In the genomic region with DNA sequence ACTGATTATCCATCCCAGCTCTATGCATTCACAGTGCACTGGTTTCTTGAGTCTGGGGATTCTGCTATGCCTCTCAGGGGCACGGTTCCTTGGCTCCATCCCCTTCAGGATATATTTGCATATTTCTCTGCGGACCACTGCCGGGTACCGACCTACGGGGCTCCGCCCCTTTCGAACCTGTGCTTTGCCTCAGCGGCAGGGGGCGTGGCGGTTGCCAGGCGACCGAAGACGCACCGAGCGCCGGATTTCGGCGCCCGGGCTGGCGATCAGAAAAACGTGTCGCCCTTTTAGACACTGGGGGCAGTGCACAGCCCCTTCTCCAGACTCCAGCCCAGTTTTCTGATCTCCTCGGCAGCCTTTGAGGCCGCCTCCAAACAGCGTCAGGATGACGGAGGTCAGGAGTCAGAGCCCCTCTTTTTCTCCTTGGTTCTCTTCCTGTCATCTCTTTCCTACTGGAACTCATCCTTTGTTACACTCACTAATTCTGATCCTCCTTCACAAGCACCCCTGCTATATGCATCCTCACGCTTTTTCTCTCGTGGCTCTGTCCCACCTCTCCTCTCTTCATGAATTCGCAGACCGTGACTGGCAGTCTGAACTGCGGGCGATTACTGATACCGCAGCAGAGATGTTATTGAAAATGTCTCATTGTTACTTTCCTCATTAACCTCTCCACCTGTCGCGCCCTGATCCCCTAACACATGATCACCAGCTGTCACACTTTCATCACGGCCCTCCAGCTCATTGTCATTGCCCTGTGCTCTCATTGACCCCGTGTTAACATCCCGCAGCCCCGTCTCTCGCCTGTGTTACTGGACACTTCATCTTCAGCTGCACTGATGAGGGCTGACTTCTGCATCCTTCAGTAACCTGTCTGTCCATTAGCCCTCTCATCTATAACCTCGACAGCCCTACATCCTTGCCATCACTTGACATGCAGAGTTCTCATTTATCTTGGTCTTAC, we compare ENCODE assay signal across 8 mouse cellular contexts. TPM values are rescaled to one million over a fixed set of nuclear protein-coding genes. Genes with fewer than 3 reads are reported as not detected.
DNase-seq lines count a peak whose midpoint lies in the region; ATAC-seq lines count a peak whose summit lies in the region.

A gene (plus strand): TSS at position 233 of the 964 bp plus-strand sequence.

- H3K27me3 ChIP-seq in heart, embryonic 16.5 days (ENCODE audit: control insufficient read depth, insufficient read depth, low read length): peaks cover 11% of the 10 kb centered on the region

- WGBS in heart, embryonic 16.5 days: 7% methylated on average over 41 of the region's 41 CpGs
- 17% methylated on average over 34 of the region's 41 CpGs for WGBS in macrophage (ENCODE audit: missing documents)

- H3K4me2 ChIP-seq in heart, embryonic 16.5 days (ENCODE audit: low read depth, low read length): peak within 1 kb of the TSS; percentile 83

- no peaks in the 10 kb centered on the region for H3K79me2 ChIP-seq in macrophage (ENCODE audit: inconsistent target)

- peak within 1 kb of the TSS; percentile 41 for H3K9ac ChIP-seq in heart, embryonic 16.5 days (ENCODE audit: low read length)

- ATAC-seq in heart, embryonic 16.5 days (replicated peaks; ENCODE audit: extremely low read depth, insufficient read depth, low FRiP score): peak; percentile 45
- no peak for ATAC-seq in erythroid progenitor cell, adult 5-6 weeks (replicated peaks; ENCODE audit: low FRiP score, poor library complexity, severe bottlenecking)

- H3K27ac ChIP-seq in heart, embryonic 16.5 days (ENCODE audit: low read length): no peak within 1 kb of the TSS
- peak within 1 kb of the TSS; percentile 38 for H3K27ac ChIP-seq in macrophage

- no peaks in the 10 kb centered on the region for H3K36me3 ChIP-seq in heart, embryonic 16.5 days (ENCODE audit: control insufficient read depth, insufficient read depth)
- no peaks in the 10 kb centered on the region for H3K36me3 ChIP-seq in macrophage (ENCODE audit: inconsistent target)

- H3K9me3 ChIP-seq in heart, embryonic 16.5 days (replicated peaks; ENCODE audit: control insufficient read depth, low read length): no peaks in the 10 kb centered on the region

- peaks cover 5% of the 10 kb centered on the region; the same call in 1 of the 2 replicates for H3K4me1 ChIP-seq in heart, embryonic 16.5 days (ENCODE audit: control insufficient read depth, insufficient read depth, low read length)

- peak within 1 kb of the TSS; percentile 47 for H3K4me3 ChIP-seq in heart, embryonic 16.5 days (ENCODE audit: low read length)
- peak within 1 kb of the TSS; percentile 41 for H3K4me3 ChIP-seq in macrophage (ENCODE audit: inconsistent target)

- peak; percentile 91 to 92 for DNase-seq in B cell, adult 2 months
- DNase-seq in ES-CJ7 (ENCODE audit: low read depth, low spot score): peak; percentile 86
- peak; percentile 66 for DNase-seq in embryo, embryonic 11.5 days (ENCODE audit: low read depth, low spot score)
- DNase-seq in kidney, postnatal 36 days: peak; percentile 52 to 77
- peak; percentile 54 for DNase-seq in retina, postnatal 7 days (ENCODE audit: low read depth, low spot score)

RNA-seq across cellular contexts. Expression of the gene that starts here (rescaled TPM):
- 0.09 and 0.25 TPM in 2 replicates for polyA plus RNA-seq in heart, embryonic 16.5 days (2015; fragmentation: Nextera tagmentation; extraction: Ambion mirVana)
- total RNA-seq in macrophage (2018; cell fraction: chromatin; rRNA removed): not detected
- total RNA-seq in macrophage (2018; cell fraction: cytosol; rRNA removed): not detected
- total RNA-seq in macrophage (2018; cell fraction: nucleus; rRNA removed): not detected
- polyA plus RNA-seq in macrophage (2018): not detected in 3 replicates
- not detected in 2 replicates for total RNA-seq in erythroid progenitor cell, adult 5-6 weeks (2015; ENCODE audit: low replicate concordance)
- not detected in 2 replicates for total RNA-seq in erythroid progenitor cell, adult 5-6 weeks (2017; ENCODE audit: low replicate concordance)

Comparison
In these comparisons a context has a peak if more than half of its experiments do, and no peak if none do; other contexts are left out.
1. Peak in ATAC-seq, H3K4me3 ChIP-seq, H3K9ac ChIP-seq and H3K4me2 ChIP-seq in heart, embryonic 16.5 days; RNA of the gene not detected or under 1 TPM.